Mouse (Mus musculus): ENCODE measurements at regions not wholly inside any gene's neighbourhood (a gene's known extent, or its start where the extent isn't known, plus 50 kb on each side); places are given as distances from the start of the nearest gene placed in this dataset.

- H3K36me3 ChIP-seq (ENCODE audit: insufficient read depth, low read length), result no peaks in the 10 kb centered on the region
- TF ChIP-seq CTCF (IDR thresholded peaks at IDR 0.05), result no peak
- no peaks in the 10 kb centered on the region for H3K9me3 ChIP-seq (ENCODE audit: low read length)
- DNase-seq (ENCODE audit: low spot score) (no peak), ATAC-seq (ENCODE audit: low FRiP score) (no peak)
- H3K27me3 ChIP-seq (ENCODE audit: insufficient read depth, low read length), result no peaks in the 10 kb centered on the region; the same call in 1 of the 2 replicates
- H3K4me1 ChIP-seq (ENCODE audit: insufficient read depth, low read length), result 0 out of 2 replicates have a peak, but pooled peaks cover 3% of the 10 kb centered on the region
- no peak overlapping the region for H3K9ac ChIP-seq (replicated peaks; ENCODE audit: low read length, poor library complexity, severe bottlenecking)
- WGBS, result 88% methylated on average over 3 of the region's 3 CpGs
- no peak overlapping the region for H3K4me2 ChIP-seq (ENCODE audit: low read depth, low read length, poor library complexity, severe bottlenecking)
- H3K4me3 ChIP-seq (ENCODE audit: low read depth, low read length), result no peak overlapping the region
- H3K27ac ChIP-seq (ENCODE audit: low read depth, low read length), result no peak overlapping the region
These were observed 148.1 kb upstream of the Pgrmc2 start for GRCm38 (mm10) chr3:41230961-41231377.

GRCm38 (mm10) chr3:41229493-41229892, 146.6 kb upstream of the Pgrmc2 start:
- WGBS, result 89% methylated on average over 2 of the region's 2 CpGs
- H3K9me3 ChIP-seq (ENCODE audit: low read length), result no peaks in the 10 kb centered on the region
- no peaks in the 10 kb centered on the region for H3K27me3 ChIP-seq (ENCODE audit: insufficient read depth, low read length)
- H3K36me3 ChIP-seq (ENCODE audit: insufficient read depth, low read length), result no peaks in the 10 kb centered on the region
- H3K4me3 ChIP-seq (ENCODE audit: low read depth, low read length), result no peak overlapping the region
- no peak overlapping the region for H3K9ac ChIP-seq (replicated peaks; ENCODE audit: low read length, poor library complexity, severe bottlenecking)
- H3K27ac ChIP-seq (ENCODE audit: low read depth, low read length), result no peak overlapping the region
- 0 out of 2 replicates have a peak, but pooled peaks cover 3% of the 10 kb centered on the region for H3K4me1 ChIP-seq (ENCODE audit: insufficient read depth, low read length)
- DNase-seq (ENCODE audit: low spot score) (no peak), ATAC-seq (ENCODE audit: low FRiP score) (no peak)
- TF ChIP-seq CTCF (IDR thresholded peaks at IDR 0.05), result no peak
- no peak overlapping the region for H3K4me2 ChIP-seq (ENCODE audit: low read depth, low read length, poor library complexity, severe bottlenecking)

- no peak overlapping the region for H3K9ac ChIP-seq (replicated peaks; ENCODE audit: low read length, poor library complexity, severe bottlenecking)
- H3K27ac ChIP-seq (ENCODE audit: low read depth, low read length), result no peak overlapping the region
- peak; percentile 96 for ATAC-seq (ENCODE audit: low FRiP score)
- peak; percentile 85 for TF ChIP-seq CTCF (IDR thresholded peaks at IDR 0.05)
- H3K4me2 ChIP-seq (ENCODE audit: low read depth, low read length, poor library complexity, severe bottlenecking), result 0 out of 2 replicates have a peak overlapping the region, but pooled peaks have one; percentile 9
- DNase-seq (ENCODE audit: low spot score), result peak; percentile 84
- H3K4me1 ChIP-seq (ENCODE audit: insufficient read depth, low read length), result 0 out of 2 replicates have a peak, but pooled peaks cover 3% of the 10 kb centered on the region
- no peaks in the 10 kb centered on the region for H3K36me3 ChIP-seq (ENCODE audit: insufficient read depth, low read length)
- 21% methylated on average over 7 of the region's 7 CpGs for whole genome bisulfite sequencing
- H3K27me3 ChIP-seq (ENCODE audit: insufficient read depth, low read length), result no peaks in the 10 kb centered on the region
- H3K9me3 ChIP-seq (ENCODE audit: low read length), result no peaks in the 10 kb centered on the region
- no peak overlapping the region for H3K4me3 ChIP-seq (ENCODE audit: low read depth, low read length)
These were observed 145.7 kb upstream of the Pgrmc2 start for GRCm38 (mm10) chr3:41228536-41228935.

- no peaks in the 10 kb centered on the region for H3K27me3 ChIP-seq (ENCODE audit: insufficient read depth, low read length)
- no peaks in the 10 kb centered on the region for H3K36me3 ChIP-seq (ENCODE audit: insufficient read depth, low read length)
- H3K27ac ChIP-seq (ENCODE audit: low read depth, low read length), result no peak overlapping the region
- H3K9me3 ChIP-seq (ENCODE audit: low read length), result no peaks in the 10 kb centered on the region
- no peak overlapping the region for H3K4me2 ChIP-seq (ENCODE audit: low read depth, low read length, poor library complexity, severe bottlenecking)
- H3K4me1 ChIP-seq (ENCODE audit: insufficient read depth, low read length), result no peaks in the 10 kb centered on the region
- no peak overlapping the region for H3K9ac ChIP-seq (replicated peaks; ENCODE audit: low read length, poor library complexity, severe bottlenecking)
- no peak for ATAC-seq (ENCODE audit: low FRiP score)
- no peak overlapping the region for H3K4me3 ChIP-seq (ENCODE audit: low read depth, low read length)
- DNase-seq (ENCODE audit: low spot score), result no peak
- TF ChIP-seq CTCF (IDR thresholded peaks at IDR 0.05), result no peak
These were observed 137.9 kb upstream of the Pgrmc2 start for GRCm38 (mm10) chr3:41220746-41221145.

GRCm38 (mm10) chr3:41217770-41218169, 134.9 kb upstream of the Pgrmc2 start:
- H3K36me3 ChIP-seq (ENCODE audit: insufficient read depth, low read length), result no peaks in the 10 kb centered on the region
- no peak overlapping the region for H3K4me2 ChIP-seq (ENCODE audit: low read depth, low read length, poor library complexity, severe bottlenecking)
- H3K4me1 ChIP-seq (ENCODE audit: insufficient read depth, low read length), result no peaks in the 10 kb centered on the region
- H3K27ac ChIP-seq (ENCODE audit: low read depth, low read length), result no peak overlapping the region
- 92% methylated on average over 3 of the region's 3 CpGs for WGBS
- H3K9me3 ChIP-seq (ENCODE audit: low read length), result no peaks in the 10 kb centered on the region
- H3K27me3 ChIP-seq (ENCODE audit: insufficient read depth, low read length), result no peaks in the 10 kb centered on the region
- no peak for TF ChIP-seq CTCF (IDR thresholded peaks at IDR 0.05)
- no peak overlapping the region for H3K9ac ChIP-seq (replicated peaks; ENCODE audit: low read length, poor library complexity, severe bottlenecking)
- no peak overlapping the region for H3K4me3 ChIP-seq (ENCODE audit: low read depth, low read length)
- ATAC-seq (ENCODE audit: low FRiP score) (no peak), DNase-seq (ENCODE audit: low spot score) (no peak)

GRCm38 (mm10) chr3:41213533-41213932, 130.7 kb upstream of the Pgrmc2 start:
- Histone ChIP-seq H3K9ac (replicated peaks; ENCODE audit: low read length, poor library complexity, severe bottlenecking) (no peak overlapping the region), H3K36me3 (ENCODE audit: insufficient read depth, low read length) (no peaks in the 10 kb centered on the region), H3K27ac (ENCODE audit: low read depth, low read length) (no peak overlapping the region), H3K9me3 (ENCODE audit: low read length) (no peaks in the 10 kb centered on the region), H3K4me3 (ENCODE audit: low read depth, low read length) (no peak overlapping the region), H3K4me1 (ENCODE audit: insufficient read depth, low read length) (no peaks in the 10 kb centered on the region), H3K27me3 (ENCODE audit: insufficient read depth, low read length) (no peaks in the 10 kb centered on the region), H3K4me2 (ENCODE audit: low read depth, low read length, poor library complexity, severe bottlenecking) (no peak overlapping the region)
- ATAC-seq (ENCODE audit: low FRiP score) (no peak), DNase-seq (ENCODE audit: low spot score) (no peak)
- no peak for TF ChIP-seq CTCF (IDR thresholded peaks at IDR 0.05)
- WGBS, result 85% methylated on average over 2 of the region's 2 CpGs
